Mouse (Mus musculus) lung, postnatal 0 days (tissue): ENCODE data around the gene Shank1.

Experiments used
- CTCF ChIP-seq: IDR thresholded peaks from 2 replicates; pipeline ENCODE4 v1.5.1; 2016; ENCODE audit warnings: antibody characterized with exemption, mild to moderate bottlenecking
- EP300 ChIP-seq: IDR thresholded peaks from 2 replicates; pipeline ENCODE4 v1.6.1; 2016; ENCODE audit warnings: antibody characterized with exemption, mild to moderate bottlenecking, control low read depth

DNA sequence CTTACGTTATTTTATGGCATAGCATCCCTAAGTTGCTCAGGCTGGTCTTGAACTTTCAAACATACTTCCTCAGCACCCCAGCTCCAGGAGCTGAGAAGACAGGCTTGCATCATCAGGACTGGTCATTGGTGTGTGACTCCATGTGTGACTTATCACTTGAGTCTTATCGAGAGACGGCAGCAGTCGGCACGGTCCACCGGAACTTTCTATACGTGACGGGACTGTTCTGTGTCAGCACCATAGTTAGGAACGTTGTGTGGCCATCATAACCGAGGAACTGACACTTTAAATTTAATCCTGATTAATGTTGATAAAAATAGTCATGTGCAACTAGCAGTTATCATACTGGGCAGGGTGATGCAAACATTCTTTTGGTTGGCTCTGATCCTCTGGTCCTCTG lies 31.1 kb downstream of the Shank1 start:
- no peak for TF ChIP-seq CTCF
- no peak for TF ChIP-seq EP300
